Mouse (Mus musculus): Measurements from ENCODE around the gene Tek. TPM values are rescaled to one million over a fixed set of nuclear protein-coding genes. Genes with fewer than 3 reads are reported as not detected.
A peak's percentile ranks its signal among the peaks of the same experiment; 100 is the strongest.

The Tek gene
- polyA plus RNA-seq, 1 experiment from 2014 or later, result 9.9 TPM

- H3K4me3 ChIP-seq (ENCODE audit: low read depth, low read length), result no peak overlapping the region
- no peaks in the 10 kb centered on the region for H3K36me3 ChIP-seq (ENCODE audit: control insufficient read depth, insufficient read depth, low read length)
- DNase-seq (ENCODE audit: low spot score, missing footprints) (peak; percentile 28), ATAC-seq (ENCODE audit: low FRiP score) (no peak)
- no peak overlapping the region for H3K9ac ChIP-seq (ENCODE audit: low read length)
- no peak overlapping the region for H3K27ac ChIP-seq (ENCODE audit: low read depth, low read length)
- H3K27me3 ChIP-seq (ENCODE audit: control insufficient read depth, insufficient read depth, low read length), result no peaks in the 10 kb centered on the region
- H3K4me1 ChIP-seq (ENCODE audit: control insufficient read depth, insufficient read depth, low read length), result no peaks in the 10 kb centered on the region
- H3K9me3 ChIP-seq (ENCODE audit: control insufficient read depth, low read length), result no peaks in the 10 kb centered on the region
- no peak overlapping the region for H3K4me2 ChIP-seq
- 89% methylated on average over 7 of the region's 7 CpGs for WGBS
These were observed 114.2 kb downstream of the Tek start for GRCm38 (mm10) chr4:94853301-94853700.

- Histone ChIP-seq H3K4me3 (ENCODE audit: low read depth, low read length) (no peak overlapping the region), H3K9ac (ENCODE audit: low read length) (no peak overlapping the region), H3K27ac (ENCODE audit: low read depth, low read length) (no peak overlapping the region), H3K4me1 (ENCODE audit: control insufficient read depth, insufficient read depth, low read length) (no peaks in the 10 kb centered on the region), H3K9me3 (ENCODE audit: control insufficient read depth, low read length) (no peaks in the 10 kb centered on the region), H3K27me3 (ENCODE audit: control insufficient read depth, insufficient read depth, low read length) (no peaks in the 10 kb centered on the region), H3K4me2 (no peak overlapping the region), H3K36me3 (ENCODE audit: control insufficient read depth, insufficient read depth, low read length) (no peaks in the 10 kb centered on the region)
- ATAC-seq (ENCODE audit: low FRiP score) (no peak), DNase-seq (ENCODE audit: low spot score, missing footprints) (peak; percentile 39)
- WGBS, result 92% methylated on average over 3 of the region's 3 CpGs
These were observed 115.2 kb downstream of the Tek start for GRCm38 (mm10) chr4:94854270-94854669.

DNA sequence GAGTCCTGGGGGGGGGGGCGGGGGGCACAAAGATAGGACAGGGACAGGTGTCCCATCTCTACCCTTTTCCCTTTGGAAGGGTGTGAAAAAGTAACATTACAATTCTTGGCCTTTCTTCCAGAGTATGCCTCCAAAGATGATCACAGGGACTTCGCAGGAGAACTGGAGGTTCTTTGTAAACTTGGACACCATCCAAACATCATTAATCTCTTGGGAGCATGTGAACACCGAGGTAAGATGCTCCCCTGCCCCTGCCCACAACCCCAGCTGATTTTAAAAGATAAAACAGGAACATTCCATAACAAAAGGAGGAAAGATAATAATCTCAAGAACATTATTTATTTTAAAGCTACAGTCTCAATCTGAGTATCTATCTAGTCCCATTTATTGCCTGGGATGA is 116.1 kb downstream of the Tek start:
- H3K9ac ChIP-seq (ENCODE audit: low read length), result no peak overlapping the region
- H3K27me3 ChIP-seq (ENCODE audit: control insufficient read depth, insufficient read depth, low read length), result no peaks in the 10 kb centered on the region
- H3K4me2 ChIP-seq, result no peak overlapping the region
- H3K4me1 ChIP-seq (ENCODE audit: control insufficient read depth, insufficient read depth, low read length), result no peaks in the 10 kb centered on the region
- H3K4me3 ChIP-seq (ENCODE audit: low read depth, low read length), result no peak overlapping the region
- H3K27ac ChIP-seq (ENCODE audit: low read depth, low read length), result no peak overlapping the region
- H3K36me3 ChIP-seq (ENCODE audit: control insufficient read depth, insufficient read depth, low read length), result no peaks in the 10 kb centered on the region
- no peak for ATAC-seq (ENCODE audit: low FRiP score)
- WGBS, result 79% methylated on average over 3 of the region's 3 CpGs
- peak; percentile 69 for DNase-seq (ENCODE audit: low spot score, missing footprints)
- H3K9me3 ChIP-seq (ENCODE audit: control insufficient read depth, low read length), result no peaks in the 10 kb centered on the region

DNA sequence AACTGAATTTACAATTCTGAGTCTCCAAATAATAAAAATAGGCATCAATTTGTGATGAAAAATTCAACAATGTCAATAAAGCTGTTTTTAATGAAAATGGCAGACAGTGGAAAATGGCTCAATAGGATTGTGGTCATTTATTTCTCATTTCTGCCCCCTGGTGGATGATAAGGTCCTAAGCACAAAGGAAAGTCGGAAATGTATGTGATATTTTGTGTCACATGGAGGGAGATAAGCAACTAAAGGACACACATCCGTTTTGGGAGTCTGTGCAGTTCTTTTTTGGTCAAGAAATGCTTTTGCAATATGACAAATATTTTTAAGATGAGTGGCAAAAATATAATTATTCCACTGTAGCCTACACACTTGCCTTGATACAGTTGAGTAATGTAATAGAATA is 161.7 kb downstream of the Tek start:
- H3K27ac ChIP-seq (ENCODE audit: low read depth, low read length), result no peak overlapping the region
- no peaks in the 10 kb centered on the region for H3K27me3 ChIP-seq (ENCODE audit: control insufficient read depth, insufficient read depth, low read length)
- no peaks in the 10 kb centered on the region for H3K9me3 ChIP-seq (ENCODE audit: control insufficient read depth, low read length)
- no peak overlapping the region for H3K4me2 ChIP-seq
- ATAC-seq (ENCODE audit: low FRiP score) (no peak), DNase-seq (ENCODE audit: low spot score, missing footprints) (no peak)
- H3K9ac ChIP-seq (ENCODE audit: low read length), result no peak overlapping the region
- no peaks in the 10 kb centered on the region for H3K36me3 ChIP-seq (ENCODE audit: control insufficient read depth, insufficient read depth, low read length)
- 34% methylated on average over 2 of the region's 2 CpGs for WGBS
- H3K4me1 ChIP-seq (ENCODE audit: control insufficient read depth, insufficient read depth, low read length), result no peaks in the 10 kb centered on the region
- no peak overlapping the region for H3K4me3 ChIP-seq (ENCODE audit: low read depth, low read length)

- H3K4me2 ChIP-seq, result no peak overlapping the region
- H3K4me1 ChIP-seq (ENCODE audit: control insufficient read depth, insufficient read depth, low read length), result no peaks in the 10 kb centered on the region
- no peak for ATAC-seq (ENCODE audit: low FRiP score)
- no peak overlapping the region for H3K9ac ChIP-seq (ENCODE audit: low read length)
- H3K4me3 ChIP-seq (ENCODE audit: low read depth, low read length), result no peak overlapping the region
- no peaks in the 10 kb centered on the region for H3K36me3 ChIP-seq (ENCODE audit: control insufficient read depth, insufficient read depth, low read length)
- H3K27me3 ChIP-seq (ENCODE audit: control insufficient read depth, insufficient read depth, low read length), result no peaks in the 10 kb centered on the region
- DNase-seq (ENCODE audit: low spot score, missing footprints), result no peak
- H3K27ac ChIP-seq (ENCODE audit: low read depth, low read length), result no peak overlapping the region
- WGBS, result 81% methylated on average over 3 of the region's 3 CpGs
- H3K9me3 ChIP-seq (ENCODE audit: control insufficient read depth, low read length), result no peaks in the 10 kb centered on the region
These were observed 162.7 kb downstream of the Tek start for GRCm38 (mm10) chr4:94901780-94902179.

Other genes with a start within 250 kb of the Tek start
- not detected in 2 replicates for gene Gm10306, start 182.7 kb upstream of the Tek start, polyA plus RNA-seq (2014; fragmentation: Nextera tagmentation; extraction: Ambion mirVana)
- 31.8 and 32.0 TPM in 2 replicates for gene Caap1, start 182.5 kb upstream of the Tek start, polyA plus RNA-seq (2014; fragmentation: Nextera tagmentation; extraction: Ambion mirVana)
- gene Plaa, start 136.0 kb upstream of the Tek start, polyA plus RNA-seq (2014; fragmentation: Nextera tagmentation; extraction: Ambion mirVana), result 88.8 and 97.0 TPM in 2 replicates
- 77.7 and 89.6 TPM in 2 replicates for gene Ift74, start 124.8 kb upstream of the Tek start, polyA plus RNA-seq (2014; fragmentation: Nextera tagmentation; extraction: Ambion mirVana)
- 0.53 and 1.0 TPM in 2 replicates for gene Lrrc19, start 89.1 kb upstream of the Tek start, polyA plus RNA-seq (2014; fragmentation: Nextera tagmentation; extraction: Ambion mirVana)
- 0.15 TPM in 1 of 2 replicates, not detected in the other for gene Eqtn, start 189.6 kb downstream of the Tek start, polyA plus RNA-seq (2014; fragmentation: Nextera tagmentation; extraction: Ambion mirVana)
- gene Mysm1, start 239.8 kb downstream of the Tek start, polyA plus RNA-seq (2014; fragmentation: Nextera tagmentation; extraction: Ambion mirVana), result 24.2 and 28.3 TPM in 2 replicates

Data from midbrain, embryonic 11.5 days (tissue).